ENCODE assay signal across 8 mouse cellular contexts in genomic region chr5:139803601-139804102, GRCm38 (mm10). TPM values are rescaled to one million over a fixed set of nuclear protein-coding genes. Genes with fewer than 3 reads are reported as not detected.
DNase-seq lines count a peak whose midpoint lies in the region; ATAC-seq lines count a peak whose summit lies in the region.

No protein-coding gene starts in this region.

- no peaks in the 10 kb centered on the region for H3K27me3 ChIP-seq in embryonic facial prominence, embryonic 15.5 days
- no peaks in the 10 kb centered on the region for H3K27me3 ChIP-seq in hindbrain, embryonic 15.5 days
- H3K27me3 ChIP-seq in liver, embryonic 12.5 days (replicated peaks): no peaks in the 10 kb centered on the region

- no peak overlapping the region for H3K27ac ChIP-seq in embryonic facial prominence, embryonic 15.5 days (replicated peaks)
- H3K27ac ChIP-seq in hindbrain, embryonic 15.5 days (replicated peaks): no peak overlapping the region
- peak overlapping the region; percentile 100 for H3K27ac ChIP-seq in liver, embryonic 12.5 days

- H3K4me3 ChIP-seq in embryonic facial prominence, embryonic 15.5 days (replicated peaks): no peak overlapping the region
- H3K4me3 ChIP-seq in hindbrain, embryonic 15.5 days: no peak overlapping the region
- H3K4me3 ChIP-seq in liver, embryonic 12.5 days: peak overlapping the region; percentile 36

- peaks cover 16% of the 10 kb centered on the region for H3K4me1 ChIP-seq in embryonic facial prominence, embryonic 15.5 days
- H3K4me1 ChIP-seq in hindbrain, embryonic 15.5 days (replicated peaks): peaks cover 19% of the 10 kb centered on the region
- peaks cover 74% of the 10 kb centered on the region for H3K4me1 ChIP-seq in liver, embryonic 12.5 days

- peaks cover 15% of the 10 kb centered on the region for H3K36me3 ChIP-seq in embryonic facial prominence, embryonic 15.5 days
- H3K36me3 ChIP-seq in hindbrain, embryonic 15.5 days: peaks cover 15% of the 10 kb centered on the region; the same call in 1 of the 2 replicates
- peaks cover 64% of the 10 kb centered on the region for H3K36me3 ChIP-seq in liver, embryonic 12.5 days

- 10% methylated on average over 12 of the region's 12 CpGs for WGBS in embryonic facial prominence, embryonic 15.5 days
- 11% methylated on average over 12 of the region's 12 CpGs for WGBS in hindbrain, embryonic 15.5 days
- 9% methylated on average over 12 of the region's 12 CpGs for WGBS in liver, embryonic 12.5 days (ENCODE audit: insufficient replicate concordance)

- DNase-seq in urinary bladder, postnatal 4 days (ENCODE audit: low spot score in 2 of 2): peak; percentile 47 to 75
- DNase-seq in urinary bladder, postnatal 10 days (ENCODE audit: low spot score): no peak
- no peak for DNase-seq in layer of hippocampus, adult 9-11 months

- ATAC-seq in embryonic facial prominence, embryonic 15.5 days (ENCODE audit: insufficient number of reproducible peaks, low FRiP score, low TSS enrichment, low read depth): no peak
- no peak for ATAC-seq in hindbrain, embryonic 15.5 days (ENCODE audit: low FRiP score, low read depth)
- ATAC-seq in liver, embryonic 12.5 days: peak; percentile 50
- ATAC-seq in monocyte, adult 5-6 weeks (replicated peaks; ENCODE audit: insufficient number of reproducible peaks, low FRiP score, low TSS enrichment, poor library complexity, severe bottlenecking): 0 out of 2 replicates have a peak, but pooled peaks have one; percentile 11
- ATAC-seq in activated CD4-positive, CD25-positive, alpha-beta regulatory T cell, adult 4 months: no peak

- H3K9ac ChIP-seq in embryonic facial prominence, embryonic 15.5 days: no peak overlapping the region
- H3K9ac ChIP-seq in hindbrain, embryonic 15.5 days: no peak overlapping the region
- peak overlapping the region; percentile 70 for H3K9ac ChIP-seq in liver, embryonic 12.5 days

- H3K9me3 ChIP-seq in embryonic facial prominence, embryonic 15.5 days (replicated peaks): no peaks in the 10 kb centered on the region
- H3K9me3 ChIP-seq in hindbrain, embryonic 15.5 days: no peaks in the 10 kb centered on the region
- H3K9me3 ChIP-seq in liver, embryonic 12.5 days (replicated peaks): no peaks in the 10 kb centered on the region; the same call in 1 of the 2 replicates

- H3K4me2 ChIP-seq in embryonic facial prominence, embryonic 15.5 days (replicated peaks): peak overlapping the region; percentile 30; the same call in 1 of the 2 replicates
- H3K4me2 ChIP-seq in hindbrain, embryonic 15.5 days: peak overlapping the region; percentile 27
- peak overlapping the region; percentile 69 for H3K4me2 ChIP-seq in liver, embryonic 12.5 days

RNA-seq across cellular contexts. Expression of gene Mafk, which starts 12.3 kb away (rescaled TPM):
- 11.6 and 11.7 TPM in 2 replicates for polyA plus RNA-seq in embryonic facial prominence, embryonic 15.5 days (2015; fragmentation: Nextera tagmentation; extraction: Ambion mirVana)
- polyA plus RNA-seq in hindbrain, embryonic 15.5 days (2015; fragmentation: Nextera tagmentation; extraction: Ambion mirVana): 11.7 and 13.5 TPM in 2 replicates
- 47.7 and 48.9 TPM in 2 replicates for polyA plus RNA-seq in liver, embryonic 12.5 days (2016; fragmentation: Nextera tagmentation; extraction: Ambion mirVana)
- 73.5 to 94.4 TPM (median 82.2 TPM) in 3 replicates for total RNA-seq in monocyte, adult 5-6 weeks (2017)
- polyA plus RNA-seq in activated CD4-positive, CD25-positive, alpha-beta regulatory T cell, adult 4 months (2017; shearing (Covaris generic)): 10 to 100 TPM; 10.4 to 16.7 TPM

RNA-seq across cellular contexts. Expression of gene Tmem184a, which starts 16.1 kb away (rescaled TPM):
- 10.7 and 12.2 TPM in 2 replicates for polyA plus RNA-seq in embryonic facial prominence, embryonic 15.5 days (2015; fragmentation: Nextera tagmentation; extraction: Ambion mirVana)
- polyA plus RNA-seq in hindbrain, embryonic 15.5 days (2015; fragmentation: Nextera tagmentation; extraction: Ambion mirVana): 0.12 and 0.18 TPM in 2 replicates
- 1.6 TPM in 2 replicates for polyA plus RNA-seq in liver, embryonic 12.5 days (2016; fragmentation: Nextera tagmentation; extraction: Ambion mirVana)
- total RNA-seq in monocyte, adult 5-6 weeks (2017): 0.67 TPM in 1 of 3 replicates, not detected in the others
- under 1 TPM in 1 of 2 experiments, not detected in 1; 0.24 TPM for polyA plus RNA-seq in activated CD4-positive, CD25-positive, alpha-beta regulatory T cell, adult 4 months (2017; shearing (Covaris generic))

RNA-seq across cellular contexts. Expression of gene Gm26938, which starts 22.6 kb away (rescaled TPM):
- polyA plus RNA-seq in embryonic facial prominence, embryonic 15.5 days (2015; fragmentation: Nextera tagmentation; extraction: Ambion mirVana): not detected in 2 replicates
- polyA plus RNA-seq in hindbrain, embryonic 15.5 days (2015; fragmentation: Nextera tagmentation; extraction: Ambion mirVana): not detected in 2 replicates
- polyA plus RNA-seq in liver, embryonic 12.5 days (2016; fragmentation: Nextera tagmentation; extraction: Ambion mirVana): not detected in 2 replicates
- not detected in 3 replicates for total RNA-seq in monocyte, adult 5-6 weeks (2017)
- polyA plus RNA-seq in activated CD4-positive, CD25-positive, alpha-beta regulatory T cell, adult 4 months (2017; shearing (Covaris generic)): not detected

RNA-seq across cellular contexts. Expression of gene Psmg3, which starts 23.0 kb away (rescaled TPM):
- polyA plus RNA-seq in embryonic facial prominence, embryonic 15.5 days (2015; fragmentation: Nextera tagmentation; extraction: Ambion mirVana): 61.0 and 63.2 TPM in 2 replicates
- 67.4 and 71.0 TPM in 2 replicates for polyA plus RNA-seq in hindbrain, embryonic 15.5 days (2015; fragmentation: Nextera tagmentation; extraction: Ambion mirVana)
- 75.6 and 80.9 TPM in 2 replicates for polyA plus RNA-seq in liver, embryonic 12.5 days (2016; fragmentation: Nextera tagmentation; extraction: Ambion mirVana)
- 3.5 to 12.3 TPM (median 7.6 TPM) in 3 replicates for total RNA-seq in monocyte, adult 5-6 weeks (2017)
- 10 to 100 TPM; 46.1 to 52.5 TPM for polyA plus RNA-seq in activated CD4-positive, CD25-positive, alpha-beta regulatory T cell, adult 4 months (2017; shearing (Covaris generic))

RNA-seq across cellular contexts. Expression of gene Ints1, which starts 28.2 kb away (rescaled TPM):
- 23.0 and 23.7 TPM in 2 replicates for polyA plus RNA-seq in embryonic facial prominence, embryonic 15.5 days (2015; fragmentation: Nextera tagmentation; extraction: Ambion mirVana)
- 30.0 and 30.3 TPM in 2 replicates for polyA plus RNA-seq in hindbrain, embryonic 15.5 days (2015; fragmentation: Nextera tagmentation; extraction: Ambion mirVana)
- polyA plus RNA-seq in liver, embryonic 12.5 days (2016; fragmentation: Nextera tagmentation; extraction: Ambion mirVana): 21.8 and 23.3 TPM in 2 replicates
- total RNA-seq in monocyte, adult 5-6 weeks (2017): 28.1 to 36.6 TPM (median 32.7 TPM) in 3 replicates
- polyA plus RNA-seq in activated CD4-positive, CD25-positive, alpha-beta regulatory T cell, adult 4 months (2017; shearing (Covaris generic)): 10 to 100 TPM; 15.6 to 16.7 TPM

Comparison
In these comparisons a context has a peak if more than half of its experiments do, and no peak if none do; other contexts are left out.
1. DNase-seq: peak in urinary bladder, postnatal 4 days (2 of 2); none in urinary bladder, postnatal 10 days (single experiment) and layer of hippocampus, adult 9-11 months (single experiment).
2. ATAC-seq: peak in liver, embryonic 12.5 days (single experiment) and monocyte, adult 5-6 weeks (single experiment); none in embryonic facial prominence, embryonic 15.5 days (single experiment), hindbrain, embryonic 15.5 days (single experiment) and activated CD4-positive, CD25-positive, alpha-beta regulatory T cell, adult 4 months (single experiment).
3. Peak in every context shown above with its lines, with median percentiles within 50 percentile points of each other: H3K4me2 ChIP-seq.